9 mouse cellular contexts compared by ENCODE assay signal in the genomic region with DNA sequence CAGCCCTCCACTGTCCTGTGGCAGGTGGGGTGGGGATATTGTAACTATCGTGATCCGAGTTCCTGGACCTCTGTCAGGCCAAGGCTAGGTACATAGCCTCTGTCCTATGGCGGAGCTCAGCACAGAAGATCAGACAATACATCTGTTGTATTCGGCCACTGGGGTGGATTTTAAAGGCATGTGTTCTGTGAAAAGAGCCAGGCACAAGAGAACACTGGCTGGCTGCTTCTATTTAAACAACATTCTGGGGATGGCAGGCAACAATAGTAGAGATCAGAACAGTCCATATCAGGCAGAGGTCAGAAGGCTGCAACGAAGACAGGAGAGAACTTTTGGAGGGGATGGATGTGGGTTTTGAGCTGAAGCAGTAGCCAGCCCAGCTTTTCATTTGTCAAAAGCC. TPM values are rescaled to one million over a fixed set of nuclear protein-coding genes. Genes with fewer than 3 reads are reported as not detected.
DNase-seq lines count a peak whose midpoint lies in the region; ATAC-seq and TF ChIP-seq lines count a peak whose summit lies in the region.
"Had no signal": no experiment of that assay in that cellular context is flagged by ENCODE, and none has a peak within 500 bp of the region (broad histone marks: within the 10 kb centered on the region; RNA-seq: fewer than 3 reads in every experiment).

No protein-coding gene starts in this region.

- H3K27me3 ChIP-seq in lung, embryonic 15.5 days = peaks cover 47% of the 10 kb centered on the region

- H3K4me1 ChIP-seq in lung, embryonic 15.5 days = peaks cover 26% of the 10 kb centered on the region
- H3K4me1 ChIP-seq in lung, adult 2 months (ENCODE audit: control insufficient read depth, insufficient read depth, low read length) = peaks cover 3% of the 10 kb centered on the region

- H3K4me3 ChIP-seq in lung, embryonic 15.5 days = no peak overlapping the region; the same call in 1 of the 2 replicates
- no peak overlapping the region for H3K4me3 ChIP-seq in lung, adult 2 months (replicated peaks; ENCODE audit: extremely low read depth, low read depth, low read length)

- no peak for ATAC-seq in cerebellum, adult (ENCODE audit: insufficient number of reproducible peaks, low FRiP score, low TSS enrichment)
- ATAC-seq in lung, embryonic 15.5 days (ENCODE audit: borderline replicate concordance, extremely low read depth, low FRiP score, low TSS enrichment) = no peak

- no peaks in the 10 kb centered on the region for H3K36me3 ChIP-seq in lung, embryonic 15.5 days

- H3K4me2 ChIP-seq in lung, embryonic 15.5 days = peak overlapping the region; percentile 98

- no peak for TF ChIP-seq CTCF in lung, adult 2 months (IDR thresholded peaks at IDR 0.05; ENCODE audit: insufficient read depth, low read length)

- peak; percentile 18 to 28 for DNase-seq in cerebellum, postnatal 25 days
- DNase-seq in lung, adult 2 months = no peak
- peak; percentile 26 for DNase-seq in mesoderm, embryonic 11.5 days (ENCODE audit: low read depth, low spot score)
- DNase-seq in telencephalon, adult 2 months (ENCODE audit: low read depth, low spot score) = peak; percentile 55
- DNase-seq in ovary, postnatal 36 days (ENCODE audit: low spot score) = no peak
- DNase-seq in frontal cortex, postnatal 14 days (ENCODE audit: low spot score in 2 of 2) = no peak

- WGBS in lung, embryonic 15.5 days = 58% methylated on average over 5 of the region's 5 CpGs
- WGBS in lung, adult 2 months = 67% methylated on average over 5 of the region's 5 CpGs

- 0 out of 2 replicates have a peak, but pooled peaks cover under 1% of the 10 kb centered on the region for H3K9me3 ChIP-seq in lung, embryonic 15.5 days

- TF ChIP-seq POLR2A in lung, adult 2 months (IDR thresholded peaks at IDR 0.05; ENCODE audit: borderline replicate concordance, extremely low read depth, low read depth, low read length) = no peak

- H3K9ac ChIP-seq in lung, embryonic 15.5 days = no peak overlapping the region

- H3K27ac ChIP-seq in lung, embryonic 15.5 days = no peak overlapping the region

RNA-seq across cellular contexts. Expression of a gene that starts 1.4 kb away (rescaled TPM):
- 0.40 and 0.71 TPM in 2 replicates for polyA plus RNA-seq in lung, embryonic 15.5 days (2015; fragmentation: Nextera tagmentation; extraction: Ambion mirVana)
- 4.8 and 5.5 TPM in 2 replicates for polyA plus RNA-seq in lung, adult 2 months (2012; rRNA removed)

RNA-seq across cellular contexts. Expression of a gene that starts 16.0 kb away (rescaled TPM):
- polyA plus RNA-seq in lung, embryonic 15.5 days (2015; fragmentation: Nextera tagmentation; extraction: Ambion mirVana) = 75.7 and 77.3 TPM in 2 replicates
- 49.6 and 74.2 TPM in 2 replicates for polyA plus RNA-seq in lung, adult 2 months (2012; rRNA removed)

RNA-seq across cellular contexts. Expression of a gene that starts 16.1 kb away (rescaled TPM):
- 114 TPM in 2 replicates for polyA plus RNA-seq in lung, embryonic 15.5 days (2015; fragmentation: Nextera tagmentation; extraction: Ambion mirVana)
- 6.6 and 26.5 TPM in 2 replicates for polyA plus RNA-seq in lung, adult 2 months (2012; rRNA removed)

RNA-seq across cellular contexts. Expression of a gene that starts 53.6 kb away (rescaled TPM):
- polyA plus RNA-seq in lung, embryonic 15.5 days (2015; fragmentation: Nextera tagmentation; extraction: Ambion mirVana) = 0.11 TPM in 1 of 2 replicates, not detected in the other
- polyA plus RNA-seq in lung, adult 2 months (2012; rRNA removed) = 0.09 and 0.28 TPM in 2 replicates
- polyA plus RNA-seq: C2C12 had no signal

Comparison
In these comparisons a context has a peak if more than half of its experiments do, and no peak if none do; other contexts are left out.
1. DNase-seq: peak in cerebellum, postnatal 25 days (2 of 2), mesoderm, embryonic 11.5 days (single experiment) and telencephalon, adult 2 months (single experiment); none in lung, adult 2 months (single experiment), ovary, postnatal 36 days (single experiment) and frontal cortex, postnatal 14 days (0 of 2).